Mouse (Mus musculus): ENCODE data around the gene Hivep3.

Hivep3 gene

GRCm38 (mm10) chr4:119875592-119875991, 142.0 kb downstream of the Hivep3 start:
- no peak for DNase-seq

GRCm38 (mm10) chr4:119876535-119877160, 143.1 kb downstream of the Hivep3 start:
- DNase-seq, result peak; percentile 62 to 64

GRCm38 (mm10) chr4:119878218-119878617, 144.6 kb downstream of the Hivep3 start:
- DNase-seq, result no peak

GRCm38 (mm10) chr4:119879671-119880070, 146.1 kb downstream of the Hivep3 start:
- DNase-seq, result no peak

GRCm38 (mm10) chr4:119880270-119880669, 146.7 kb downstream of the Hivep3 start:
- no peak for DNase-seq

- no peak for DNase-seq
These were observed 147.7 kb downstream of the Hivep3 start for GRCm38 (mm10) chr4:119881292-119881691.

- DNase-seq, result no peak
These were observed 148.8 kb downstream of the Hivep3 start for GRCm38 (mm10) chr4:119882401-119882800.

- no peak for DNase-seq
These were observed 149.2 kb downstream of the Hivep3 start for GRCm38 (mm10) chr4:119882814-119883213.

GRCm38 (mm10) chr4:119886621-119887020, 153.0 kb downstream of the Hivep3 start:
- DNase-seq, result no peak

GRCm38 (mm10) chr4:119887523-119888177, 154.1 kb downstream of the Hivep3 start:
- DNase-seq, result no peak

- DNase-seq, result no peak
These were observed 156.2 kb downstream of the Hivep3 start for GRCm38 (mm10) chr4:119889760-119890159.

GRCm38 (mm10) chr4:119893255-119893779, 159.7 kb downstream of the Hivep3 start:
- DNase-seq, result no peak

GRCm38 (mm10) chr4:119894797-119895458, 161.3 kb downstream of the Hivep3 start:
- no peak for DNase-seq

GRCm38 (mm10) chr4:119895504-119895903, 161.9 kb downstream of the Hivep3 start:
- DNase-seq, result no peak

GRCm38 (mm10) chr4:119896572-119896971, 163.0 kb downstream of the Hivep3 start:
- no peak for DNase-seq

GRCm38 (mm10) chr4:119897054-119897855, 163.7 kb downstream of the Hivep3 start:
- no peak for DNase-seq

GRCm38 (mm10) chr4:119901556-119902491, 168.2 kb downstream of the Hivep3 start:
- DNase-seq, result peak; percentile 48 to 56

- peak; percentile 35 to 36 for DNase-seq
These were observed 169.7 kb downstream of the Hivep3 start for GRCm38 (mm10) chr4:119903328-119903727.

- no peak for DNase-seq
These were observed 170.2 kb downstream of the Hivep3 start for GRCm38 (mm10) chr4:119903806-119904205.

GRCm38 (mm10) chr4:119904296-119904695, 170.7 kb downstream of the Hivep3 start:
- no peak for DNase-seq

GRCm38 (mm10) chr4:119907106-119907505, 173.5 kb downstream of the Hivep3 start:
- DNase-seq, result no peak
